Mouse (Mus musculus) olfactory bulb, adult 2 months (tissue): ENCODE data around the gene Kcnrg.

Experiments
- CTCF ChIP-seq: fragments of 200-500 bp; IDR thresholded peaks from 2 replicates; pipeline ENCODE4 v1.5.1; 2012; ENCODE audit warnings: low read depth, mild to moderate bottlenecking, low read length, moderate library complexity; ENCODE audit not compliant: insufficient read depth
- POLR2A ChIP-seq: fragments of 200-500 bp; IDR thresholded peaks from 2 replicates; pipeline ENCODE4 v1.6.1; 2012; ENCODE audit warnings: mild to moderate bottlenecking, low read depth, low read length, moderate library complexity; ENCODE audit not compliant: insufficient read depth

DNA sequence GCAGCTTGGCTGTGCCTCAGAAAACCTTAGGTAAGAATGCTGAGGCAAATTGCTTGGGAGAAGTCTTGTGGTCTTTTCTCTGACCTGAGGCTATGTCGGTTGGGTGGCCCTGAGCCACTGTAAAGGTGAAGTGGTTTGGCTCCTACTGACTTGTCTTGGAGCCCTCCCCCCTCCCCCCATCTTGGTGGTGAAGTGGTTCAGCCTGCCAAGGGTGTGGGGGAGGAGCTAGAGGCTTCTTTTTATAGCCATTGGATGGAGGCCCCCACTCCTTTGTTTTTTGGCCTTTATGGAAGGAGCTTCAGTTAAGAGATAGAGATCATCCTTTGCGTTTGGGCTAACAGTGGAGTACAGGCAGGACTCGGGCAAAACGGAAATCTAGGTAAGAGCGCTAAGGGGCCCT is 9.3 kb upstream of the Kcnrg start, which contains the start of gene Trim13:
- TF ChIP-seq CTCF (no peak), POLR2A (no peak)
